Comparison of ENCODE assay signal across 8 mouse cellular contexts in genomic region chr3:144453701-144454430, GRCm38 (mm10).
DNase-seq lines count a peak whose midpoint lies in the region; ATAC-seq and TF ChIP-seq lines count a peak whose summit lies in the region.

No protein-coding gene starts in this region.

- H3K27me3 ChIP-seq in thymus, adult 2 months (ENCODE audit: control insufficient read depth, insufficient read depth, low read length) = no peaks in the 10 kb centered on the region
- no peaks in the 10 kb centered on the region for H3K27me3 ChIP-seq in forebrain, embryonic 15.5 days
- H3K27me3 ChIP-seq in limb, embryonic 14.5 days (ENCODE audit: control insufficient read depth, insufficient read depth, low read length) = no peaks in the 10 kb centered on the region

- no peaks in the 10 kb centered on the region for H3K4me1 ChIP-seq in thymus, adult 2 months (replicated peaks; ENCODE audit: control insufficient read depth, insufficient read depth, low read length)
- peaks cover 9% of the 10 kb centered on the region for H3K4me1 ChIP-seq in forebrain, embryonic 15.5 days
- H3K4me1 ChIP-seq in limb, embryonic 14.5 days (ENCODE audit: control insufficient read depth, insufficient read depth, low read length) = no peaks in the 10 kb centered on the region

- 0 out of 2 replicates have a peak overlapping the region, but pooled peaks have one; percentile 8 for H3K9ac ChIP-seq in forebrain, embryonic 15.5 days (replicated peaks)
- H3K9ac ChIP-seq in limb, embryonic 14.5 days (ENCODE audit: low read depth, low read length, severe bottlenecking) = no peak overlapping the region

- peak; percentile 76 for ATAC-seq in cerebellum, adult (ENCODE audit: insufficient number of reproducible peaks, low FRiP score, low TSS enrichment)
- ATAC-seq in forebrain, embryonic 15.5 days (replicated peaks) = peak; percentile 91
- peak; percentile 85 for ATAC-seq in inflammation-experienced regulatory T-cells, adult 6 months
- ATAC-seq in limb, embryonic 14.5 days (ENCODE audit: low FRiP score, low read depth) = peak; percentile 84

- DNase-seq in thymus, adult 2 months = peak; percentile 46
- DNase-seq in thymus, postnatal 36 days = no peak
- DNase-seq in limb, embryonic 14.5 days (ENCODE audit: low spot score) = peak; percentile 81
- DNase-seq in naive thymus-derived CD4-positive, alpha-beta T cell, adult 2 months (ENCODE audit: low read depth) = peak; percentile 78
- DNase-seq in ovary, postnatal 10 days (ENCODE audit: low spot score) = no peak

- H3K9me3 ChIP-seq in forebrain, embryonic 15.5 days = no peaks in the 10 kb centered on the region
- no peaks in the 10 kb centered on the region for H3K9me3 ChIP-seq in limb, embryonic 14.5 days (ENCODE audit: control insufficient read depth, low read length)

- no peak for TF ChIP-seq CTCF in thymus, adult 2 months (IDR thresholded peaks at IDR 0.05; ENCODE audit: borderline replicate concordance, control insufficient read depth, extremely low read depth, insufficient read depth, low read length, poor library complexity)

- no peak overlapping the region for H3K4me3 ChIP-seq in thymus, adult 2 months (ENCODE audit: control insufficient read depth, insufficient read depth, low read length)
- H3K4me3 ChIP-seq in forebrain, embryonic 15.5 days = no peak overlapping the region
- H3K4me3 ChIP-seq in limb, embryonic 14.5 days (replicated peaks; ENCODE audit: low read length) = no peak overlapping the region

- H3K36me3 ChIP-seq in thymus, adult 2 months (ENCODE audit: control insufficient read depth, insufficient read depth, low read length) = 0 out of 2 replicates have a peak, but pooled peaks cover 3% of the 10 kb centered on the region
- H3K36me3 ChIP-seq in forebrain, embryonic 15.5 days = no peaks in the 10 kb centered on the region
- H3K36me3 ChIP-seq in limb, embryonic 14.5 days (ENCODE audit: control insufficient read depth, insufficient read depth, low read length) = peaks cover 10% of the 10 kb centered on the region

- H3K27ac ChIP-seq in thymus, adult 2 months (ENCODE audit: control insufficient read depth, insufficient read depth, low read length) = no peak overlapping the region
- peak overlapping the region; percentile 71 for H3K27ac ChIP-seq in forebrain, embryonic 15.5 days (replicated peaks)
- no peak overlapping the region for H3K27ac ChIP-seq in limb, embryonic 14.5 days (replicated peaks; ENCODE audit: low read depth, low read length)

- 75% methylated on average over 19 of the region's 19 CpGs for WGBS in thymus, adult 2 months
- 53% methylated on average over 19 of the region's 19 CpGs for WGBS in forebrain, embryonic 15.5 days
- 64% methylated on average over 19 of the region's 19 CpGs for WGBS in limb, embryonic 14.5 days

- TF ChIP-seq POLR2A in thymus, adult 2 months (IDR thresholded peaks at IDR 0.05; ENCODE audit: control insufficient read depth, extremely low read depth, insufficient read depth, low read length, poor library complexity) = no peak
- no peak for TF ChIP-seq POLR2A in limb, embryonic 14.5 days (IDR thresholded peaks at IDR 0.05; ENCODE audit: borderline replicate concordance, extremely low read depth, insufficient read depth, insufficient read length)

- no peak overlapping the region for H3K4me2 ChIP-seq in forebrain, embryonic 15.5 days (replicated peaks)
- H3K4me2 ChIP-seq in limb, embryonic 14.5 days (replicated peaks; ENCODE audit: low read depth, low read length, severe bottlenecking) = no peak overlapping the region

Comparison
In these comparisons a context has a peak if more than half of its experiments do, and no peak if none do; other contexts are left out.
1. DNase-seq: peak in thymus, adult 2 months (single experiment), limb, embryonic 14.5 days (single experiment) and naive thymus-derived CD4-positive, alpha-beta T cell, adult 2 months (single experiment); none in thymus, postnatal 36 days (0 of 2) and ovary, postnatal 10 days (single experiment).
2. Peak in every context shown above with its lines, with median percentiles within 50 percentile points of each other: ATAC-seq.